Mouse (Mus musculus) liver, embryonic 14.5 days (tissue): ENCODE results near the gene Med13l.

Source experiments
- CTCF ChIP-seq: IDR thresholded peaks from 2 replicates; pipeline ENCODE4 v1.5.1; 2016; ENCODE audit warnings: antibody characterized with exemption, low read depth, control low read depth
- EP300 ChIP-seq: IDR thresholded peaks from 2 replicates; pipeline ENCODE4 v1.6.1; 2016; ENCODE audit warnings: antibody characterized with exemption, low read depth

DNA sequence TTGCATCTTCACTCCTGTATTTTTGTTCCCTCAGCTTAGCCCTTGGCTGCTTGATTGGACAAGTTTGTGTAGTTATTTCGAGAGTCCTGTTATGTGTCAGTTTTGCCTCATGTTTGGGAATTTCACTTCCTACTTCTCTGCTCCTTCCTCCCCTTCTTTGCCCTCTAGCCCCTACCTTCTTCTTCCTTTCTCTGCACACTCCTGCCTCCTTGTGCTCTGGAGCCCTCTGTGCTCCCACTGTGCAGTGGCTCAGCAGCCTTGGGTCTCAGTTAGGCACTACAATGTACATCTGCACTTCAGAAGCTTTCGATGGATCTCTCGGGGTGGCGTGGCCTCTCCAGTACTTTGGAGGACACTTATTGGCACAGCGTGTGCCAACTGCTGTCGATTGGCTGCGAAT is 14.5 kb downstream of the Med13l start:
- TF ChIP-seq CTCF (no peak), EP300 (no peak)
